Mouse (Mus musculus) adrenal gland, adult 2 months (tissue): Measurements from ENCODE around the gene Crhbp. TPM values are rescaled to one million over a fixed set of nuclear protein-coding genes. Genes with fewer than 3 reads are reported as not detected.

Source experiments
- DNase-seq: peaks from one replicate; pipeline ENCODE4 v3.0.0; 2021
- polyA plus RNA-seq: library from polyadenylated mRNA; depleted of rRNA; stranded (reverse); fragments of >200 nt; gene quantifications from 2 replicates; pipeline ENCODE4 v1.2.3, GENCODE M21; 2012; rRNA removed
- total RNA-seq, 2 experiments: library from RNA; stranded (reverse); gene quantifications; 2 replicates each; pipeline ENCODE4 v1.2.3; 2021

Gene Crhbp
- total and polyA plus RNA-seq, 3 experiments, result 0.21 TPM; not detected in 2

DNA sequence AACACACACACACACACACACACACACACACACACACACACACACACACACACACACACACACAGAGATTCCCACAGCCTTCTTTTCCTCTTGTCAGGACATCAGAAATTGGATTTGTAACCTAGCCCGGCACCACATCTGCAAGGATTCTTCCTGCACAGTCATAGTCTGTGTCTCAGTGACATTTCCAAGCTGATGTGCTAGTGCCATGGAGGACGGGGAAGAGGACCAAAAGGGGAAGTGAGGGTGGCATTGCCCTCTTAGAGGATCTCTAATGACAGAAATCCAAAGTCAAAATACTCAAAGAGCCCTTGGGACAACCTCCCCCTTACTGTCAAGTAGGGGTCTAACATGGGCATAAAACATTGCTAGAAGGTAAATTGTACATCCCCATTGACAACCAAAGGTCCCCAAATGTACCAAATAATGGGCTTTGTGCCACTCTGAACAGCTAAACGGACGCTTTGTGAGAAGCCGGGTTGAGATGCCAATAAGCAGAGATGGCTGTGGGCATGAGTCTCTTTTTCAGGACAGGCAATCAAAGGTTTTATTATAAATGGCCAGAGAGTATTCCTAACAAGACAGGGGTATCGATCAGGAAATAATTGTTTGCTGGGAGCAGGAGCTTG lies 26.0 kb downstream of the Crhbp start:
- DNase-seq, result no peak

DNA sequence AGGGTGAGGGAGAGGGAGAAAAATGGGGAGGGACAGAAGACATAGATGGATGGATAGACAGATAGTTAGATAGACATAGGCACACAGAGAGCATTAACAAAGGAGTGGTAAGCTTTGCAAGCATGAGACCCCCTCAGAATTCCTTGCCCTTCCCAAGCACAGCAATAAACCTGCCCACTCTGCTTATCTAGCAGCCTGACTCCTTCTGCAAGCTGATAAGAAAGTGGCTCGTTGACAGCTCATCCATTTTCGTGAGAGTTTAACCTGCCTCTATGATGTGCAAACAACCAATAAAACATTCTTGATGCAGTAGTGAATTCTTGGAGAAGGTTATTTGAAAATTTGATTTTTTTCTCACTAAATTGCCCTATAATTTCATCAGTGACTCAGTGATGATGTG lies 32.5 kb downstream of the Crhbp start:
- DNase-seq, result no peak

DNA sequence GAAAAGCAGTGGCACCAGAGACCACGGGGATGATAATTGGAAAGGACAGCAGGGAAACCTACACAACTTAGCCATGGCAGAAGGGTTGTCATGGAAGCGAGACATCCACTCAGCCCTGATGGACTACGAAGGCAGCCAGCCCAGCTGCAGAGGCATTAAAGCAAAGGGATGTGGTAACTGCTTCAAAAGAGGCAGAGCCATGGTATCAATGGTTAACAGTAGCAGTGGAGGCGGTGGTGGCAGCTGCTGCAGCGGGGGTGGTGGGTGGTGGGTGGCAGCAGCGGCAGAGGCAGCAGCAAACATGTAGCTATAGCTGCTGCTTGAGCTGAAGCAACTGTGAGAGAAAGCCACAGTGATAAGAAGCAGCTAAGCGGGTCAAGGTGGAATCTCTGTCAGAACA lies 51.5 kb downstream of the Crhbp start:
- DNase-seq, result no peak

DNA sequence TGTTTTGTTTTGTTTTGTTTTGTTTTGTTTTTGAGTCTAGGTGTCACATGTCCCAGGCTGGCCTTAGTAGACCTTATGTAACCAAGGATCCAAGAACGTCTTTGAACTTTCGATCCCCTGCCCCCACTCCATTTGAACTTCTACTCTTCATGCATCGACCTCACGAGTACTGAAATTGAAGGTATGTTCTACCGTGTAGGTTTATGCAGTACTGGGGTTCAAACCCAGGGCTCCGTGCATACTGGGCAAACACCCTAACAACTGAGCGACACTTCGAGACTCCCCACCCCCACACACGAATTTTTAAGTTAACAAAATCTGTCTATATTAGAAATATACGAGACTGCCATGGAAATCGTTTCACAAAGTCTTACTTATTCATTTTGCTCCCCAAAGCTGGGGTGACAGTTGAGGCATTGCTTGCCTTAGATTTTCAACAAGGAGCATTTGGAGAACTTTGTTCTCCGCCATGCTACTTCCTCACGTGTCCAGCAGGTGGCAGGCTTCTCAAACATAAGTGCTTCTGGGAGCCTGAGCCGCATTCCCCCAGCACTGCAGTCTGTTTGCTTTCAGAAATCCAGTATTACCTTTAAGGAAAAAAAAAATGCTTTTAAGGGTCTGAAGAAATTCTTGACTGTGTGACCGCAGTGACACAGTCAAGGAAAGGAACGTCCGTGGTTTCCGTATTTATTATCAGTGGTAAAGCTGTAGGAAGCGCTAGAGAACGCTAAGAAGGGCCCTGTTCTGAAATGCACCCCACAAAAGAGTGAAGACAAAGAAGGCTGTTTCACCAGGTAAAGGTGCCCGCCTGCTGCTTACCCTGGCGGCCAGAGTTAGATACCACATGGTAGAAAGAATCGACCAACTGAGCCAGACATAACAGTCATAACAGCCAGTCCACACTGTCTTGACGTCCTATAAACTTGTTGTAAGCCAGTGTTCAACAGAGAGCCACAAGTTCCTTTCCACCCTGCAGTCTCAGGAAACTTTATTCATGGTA lies 54.6 kb downstream of the Crhbp start:
- peak; percentile 65 for DNase-seq

DNA sequence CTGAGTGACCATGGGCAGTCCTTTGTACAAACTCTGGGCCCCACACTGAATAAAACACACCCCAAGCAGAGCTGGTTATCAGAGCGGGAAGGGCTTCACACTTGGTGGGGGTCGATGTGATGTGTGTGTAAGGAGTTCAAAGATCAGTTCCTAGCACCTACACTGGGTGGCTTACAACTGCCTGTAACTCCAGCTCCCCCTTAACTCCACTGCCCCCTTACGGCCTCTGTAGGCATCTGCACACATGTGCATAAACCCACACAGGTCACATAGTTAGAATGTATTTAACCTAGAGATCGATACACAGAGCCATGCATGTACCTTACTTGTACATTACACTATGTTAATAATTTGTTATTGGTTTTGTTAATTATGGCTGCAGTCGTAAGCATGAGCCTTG lies 56.5 kb downstream of the Crhbp start:
- no peak for DNase-seq

DNA sequence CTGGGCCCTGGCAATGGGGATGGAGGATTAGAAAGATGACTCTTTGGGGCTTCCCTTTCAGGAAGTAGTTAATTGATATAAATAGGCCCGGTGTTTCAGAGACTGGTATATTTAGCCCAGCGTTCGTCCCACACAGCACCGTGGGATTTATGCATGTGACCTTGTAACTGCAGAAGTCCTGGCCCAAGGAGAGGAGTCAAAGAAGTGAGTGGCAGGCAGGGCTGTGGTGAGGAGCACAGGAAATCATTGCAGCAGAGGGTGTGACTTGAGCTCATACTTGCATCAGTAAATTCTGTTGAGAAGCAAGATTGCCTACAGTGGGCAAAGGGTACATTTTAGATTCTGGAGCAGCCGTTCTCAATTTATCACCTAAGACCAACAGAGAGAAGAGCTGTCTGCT lies 62.3 kb downstream of the Crhbp start:
- peak; percentile 26 for DNase-seq

Other genes with a start within 250 kb of the Crhbp start
- gene Pde8b, start 194.6 kb downstream of the Crhbp start, total RNA-seq, result 100 to 1,000 TPM in 1 of 2 experiments, 10 to 100 TPM in 1; 64.8 to 181 TPM
- 162 and 173 TPM in 2 replicates for gene Pde8b, start 194.6 kb downstream of the Crhbp start, polyA plus RNA-seq
- gene Zbed3, start 121.3 kb downstream of the Crhbp start, total RNA-seq, result 10 to 100 TPM; 21.6 to 30.8 TPM
- gene Zbed3, start 121.3 kb downstream of the Crhbp start, polyA plus RNA-seq, result 45.4 and 49.2 TPM in 2 replicates
- 10 to 100 TPM; 30.1 to 37.8 TPM for gene Aggf1, start 69.6 kb downstream of the Crhbp start, total RNA-seq
- 33.8 and 37.0 TPM in 2 replicates for gene Aggf1, start 69.6 kb downstream of the Crhbp start, polyA plus RNA-seq
- gene S100z, start 33.8 kb upstream of the Crhbp start, total RNA-seq, result not detected
- not detected in 2 replicates for gene S100z, start 33.8 kb upstream of the Crhbp start, polyA plus RNA-seq
- under 1 TPM; 0.17 to 0.20 TPM for gene F2rl1, start 80.3 kb upstream of the Crhbp start, total RNA-seq
- 0.12 and 0.28 TPM in 2 replicates for gene F2rl1, start 80.3 kb upstream of the Crhbp start, polyA plus RNA-seq
- gene F2r, start 173.6 kb upstream of the Crhbp start, total RNA-seq, result 100 to 1,000 TPM; 110 to 154 TPM
- gene F2r, start 173.6 kb upstream of the Crhbp start, polyA plus RNA-seq, result 80.5 and 95.4 TPM in 2 replicates